Mouse (Mus musculus): ENCODE results near the gene Cox7b2. TPM values are rescaled to one million over a fixed set of nuclear protein-coding genes. Genes with fewer than 3 reads are reported as not detected.
"Not testable (repeated sequence)": the region's sequence is repeated elsewhere in the genome, so short reads cannot be mapped to it uniquely, and the experiment has no call there.

The Cox7b2 gene
- polyA plus RNA-seq (2015; fragmentation: Nextera tagmentation; extraction: Ambion mirVana): not detected in 2 replicates

DNA sequence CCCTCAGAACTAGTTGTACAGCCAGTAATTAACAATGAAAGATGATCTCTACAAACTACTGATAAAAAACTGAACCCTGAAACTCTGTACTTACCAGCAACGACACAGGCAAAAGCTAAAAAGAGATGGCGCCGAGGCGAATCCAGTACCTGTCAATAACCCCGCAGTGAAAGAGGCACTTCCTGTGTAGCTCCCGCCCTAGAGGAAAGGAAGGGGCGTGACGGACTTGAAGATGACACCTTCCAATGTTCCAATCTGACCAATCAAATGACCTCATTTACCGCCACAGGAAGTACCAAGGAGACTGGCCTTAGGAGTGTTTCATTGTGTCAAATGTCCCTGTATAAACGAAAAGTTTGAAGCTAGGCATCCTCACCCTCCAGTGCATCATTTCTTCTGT, at the start of gene Cox7b2:
Gene Cox7b2, minus strand, starts transcription at position 127 of the 400 bp plus-strand sequence.
- no peak for DNase-seq (ENCODE audit: low spot score)

DNA sequence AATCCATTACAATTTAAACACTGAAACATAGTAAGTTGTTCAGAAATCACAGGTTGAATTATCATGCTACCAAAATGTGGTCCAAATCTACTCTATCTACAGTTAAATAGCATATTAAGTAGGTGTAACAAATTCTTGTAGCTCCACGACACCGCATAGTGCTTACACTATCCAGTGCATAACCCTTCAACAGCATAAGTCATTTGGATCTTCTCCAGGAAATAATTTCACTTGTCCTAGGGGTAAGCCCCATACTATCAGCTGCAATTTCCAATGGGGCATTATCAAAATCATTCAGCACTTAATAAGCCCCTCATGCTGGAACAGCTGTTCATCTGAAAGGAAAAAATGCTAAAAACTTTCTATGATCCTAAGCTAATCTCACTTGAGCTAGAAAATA, 47.3 kb upstream of the Cox7b2 start:
- no peak for DNase-seq (ENCODE audit: low spot score)

DNA sequence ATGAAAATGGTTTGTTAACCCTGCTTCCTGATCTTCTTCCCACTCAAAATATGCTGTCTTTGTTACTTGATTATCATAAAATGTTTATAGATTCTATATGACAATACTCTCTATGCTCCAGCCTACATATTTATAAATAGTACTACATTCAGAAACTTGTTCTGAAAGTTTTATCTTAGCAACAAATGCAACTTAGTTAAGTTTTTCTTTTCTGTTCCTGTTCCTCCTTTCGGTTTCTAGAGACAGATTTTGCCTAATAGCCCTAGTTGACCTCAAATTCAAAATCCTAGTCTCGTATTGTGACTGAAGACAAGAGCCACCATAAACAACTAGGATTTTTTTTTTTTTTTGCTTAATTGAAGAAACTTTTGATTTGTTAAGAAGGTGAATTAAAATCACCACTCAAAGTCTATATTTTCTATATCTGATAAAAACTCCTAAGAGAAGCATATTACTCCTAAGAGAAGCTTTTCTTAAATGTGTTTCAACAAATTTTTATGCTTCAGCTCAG, 45.8 kb upstream of the Cox7b2 start:
- no peak for DNase-seq (ENCODE audit: low spot score)

DNA sequence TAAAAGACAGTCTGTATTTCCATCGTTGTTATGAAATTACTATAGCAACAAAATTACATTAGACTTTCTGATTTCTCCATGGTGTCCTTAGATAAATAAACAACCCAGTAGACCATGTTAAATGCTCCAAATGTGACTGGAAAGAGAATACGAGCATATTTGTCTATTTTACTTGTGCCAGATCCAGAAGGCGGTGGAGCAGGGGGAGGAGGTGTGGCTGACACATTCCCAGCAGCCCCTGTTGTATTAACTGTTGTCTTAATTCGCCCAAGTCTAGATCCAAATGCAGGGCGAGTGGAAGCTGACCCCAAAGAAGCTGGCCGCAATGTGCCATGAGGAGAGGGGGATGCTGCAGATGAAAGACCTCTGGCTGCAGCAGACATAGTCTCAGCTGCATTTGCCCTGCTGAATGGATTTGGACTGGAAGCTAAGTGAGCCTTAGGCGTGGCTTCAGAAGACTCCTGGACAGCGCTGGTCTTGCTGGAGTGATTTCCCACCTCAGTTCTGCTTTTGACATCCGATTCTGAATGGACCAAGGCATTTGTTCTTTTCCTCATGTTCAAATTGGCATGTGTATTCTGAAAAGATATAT, 23.7 kb upstream of the Cox7b2 start:
- no peak for DNase-seq (ENCODE audit: low spot score)

DNA sequence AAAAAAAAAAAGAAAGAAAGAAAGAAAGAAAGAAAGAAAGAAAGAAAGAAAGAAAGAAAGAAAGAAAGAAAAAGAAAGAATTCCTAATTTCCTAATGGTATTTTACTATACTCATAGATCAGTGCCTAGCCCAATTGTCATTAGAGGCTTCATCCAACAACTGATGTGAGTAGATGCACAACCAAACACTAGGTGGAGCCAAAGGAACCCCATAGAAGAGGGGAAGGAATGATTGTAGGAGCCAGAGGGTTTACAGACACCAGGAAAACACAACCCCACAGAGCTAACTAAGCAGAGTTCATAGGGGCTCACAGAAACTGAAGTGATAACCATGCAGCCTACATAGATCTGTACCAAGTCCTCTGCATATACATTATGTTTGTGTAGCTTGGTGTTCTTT, 2.5 kb downstream of the Cox7b2 start:
- DNase-seq (ENCODE audit: low spot score): no peak

DNA sequence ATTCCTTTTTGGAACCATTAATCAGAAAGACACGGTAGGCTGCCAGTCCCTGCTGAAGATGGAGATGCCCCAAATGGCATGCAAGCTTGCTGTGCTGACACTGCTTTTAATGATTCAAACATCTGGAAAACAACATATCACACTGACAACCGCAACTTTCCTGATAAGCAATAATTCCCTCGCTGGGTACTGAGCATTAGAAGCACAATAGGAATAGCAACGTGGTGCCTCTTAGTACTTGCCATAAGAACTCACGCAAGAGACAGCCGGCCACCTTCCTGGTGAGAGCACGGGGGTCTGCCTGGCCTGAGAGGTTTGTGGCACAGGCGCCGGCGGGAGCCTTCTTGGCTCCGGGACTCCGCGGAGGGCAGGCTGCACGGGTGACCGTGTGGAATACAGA, 22.5 kb downstream of the Cox7b2 start:
- not testable (repeated sequence) for DNase-seq (ENCODE audit: low spot score)

DNA sequence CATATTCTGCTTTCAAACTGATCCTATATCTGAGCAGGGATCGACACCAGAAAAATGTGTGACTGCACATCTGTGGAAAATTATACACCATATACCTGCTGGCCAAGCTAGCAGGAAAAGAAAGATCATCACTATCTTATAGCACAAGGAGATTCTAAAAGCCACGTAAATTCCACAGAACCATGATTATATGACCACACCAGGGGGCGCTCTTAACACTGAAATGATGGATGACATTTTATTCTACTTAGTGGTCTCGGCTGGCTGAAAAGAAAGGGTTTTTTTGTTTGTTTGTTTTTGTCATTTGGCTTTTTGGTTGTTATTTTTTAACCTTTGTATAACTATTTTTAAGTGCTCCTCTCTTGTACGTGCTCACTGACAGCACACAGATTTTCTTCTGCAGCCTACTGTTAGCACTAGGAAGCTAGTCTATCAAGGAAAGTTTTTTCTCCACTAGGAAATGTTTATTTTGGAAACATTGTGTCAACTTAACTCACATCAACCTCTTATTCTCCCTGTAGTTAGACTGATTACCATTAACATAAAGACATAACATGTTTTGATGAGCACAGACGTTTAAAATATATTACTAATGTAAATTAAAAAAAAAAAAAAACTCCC, 45.8 kb downstream of the Cox7b2 start:
- DNase-seq (ENCODE audit: low spot score): peak; percentile 40

DNA sequence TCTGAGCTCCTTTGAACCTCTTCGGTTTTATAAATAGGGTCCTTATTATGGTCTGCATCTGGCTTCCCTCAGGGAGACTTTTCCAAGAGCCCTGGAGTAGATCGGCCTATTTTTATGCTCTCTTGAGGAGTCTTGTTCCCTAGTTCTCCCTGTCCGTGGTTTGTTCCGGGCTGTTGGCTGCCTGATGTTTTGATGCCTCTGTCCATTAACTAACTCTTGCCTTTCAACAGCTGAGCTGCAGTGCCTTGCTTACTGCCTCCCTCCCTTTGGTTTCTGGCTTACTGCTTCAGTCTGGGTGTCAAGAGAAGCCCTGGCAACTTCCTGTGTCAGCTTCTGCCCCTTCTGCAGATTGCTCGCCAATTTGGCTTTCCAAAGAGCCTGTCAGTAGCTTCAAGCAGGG, 52.4 kb downstream of the Cox7b2 start:
- no peak for DNase-seq (ENCODE audit: low spot score)

DNA sequence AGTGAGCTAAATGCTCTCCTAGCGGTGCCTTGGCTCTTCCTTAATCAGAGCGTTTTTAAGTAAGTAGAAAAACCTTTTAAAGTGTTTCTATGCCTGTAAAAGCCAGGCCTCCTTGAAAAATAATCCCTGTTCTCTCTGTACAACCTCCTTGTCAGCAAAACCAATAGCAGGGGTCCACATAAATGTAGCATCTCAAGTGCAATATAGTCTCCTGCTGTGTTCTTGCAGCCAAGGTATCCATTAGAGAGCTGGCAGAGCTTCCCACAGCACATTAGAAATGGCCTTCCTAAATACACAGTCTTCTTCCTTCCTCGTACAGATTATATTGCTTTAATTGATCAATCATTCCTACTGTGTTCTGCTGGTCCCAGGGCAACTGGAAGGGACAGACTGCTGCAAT, 91.0 kb downstream of the Cox7b2 start:
- DNase-seq (ENCODE audit: low spot score): no peak

DNA sequence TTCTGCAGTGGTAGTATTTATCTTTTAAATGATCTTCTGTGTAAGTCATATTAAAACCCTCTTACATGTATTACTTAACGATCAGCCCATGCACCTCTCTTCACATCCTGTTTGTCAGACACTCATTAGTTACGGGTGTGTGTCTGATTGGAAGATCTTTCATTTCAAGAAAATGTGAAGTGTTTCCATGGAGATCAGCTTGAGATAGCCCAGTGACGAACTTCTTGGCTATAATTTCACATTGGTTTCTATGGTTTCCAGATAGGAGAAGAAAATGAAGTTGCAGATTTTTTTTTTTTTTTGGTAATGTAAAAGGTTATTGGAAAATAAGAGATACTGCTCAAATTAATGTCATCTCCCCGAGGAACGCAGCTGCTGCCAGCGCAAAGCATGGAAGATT, 107.8 kb downstream of the Cox7b2 start:
- DNase-seq (ENCODE audit: low spot score): no peak

Other genes starting within 250 kb of the Cox7b2 start
- 0.03 and 0.22 TPM in 2 replicates for gene Gabrb1, start 109.9 kb upstream of the Cox7b2 start, polyA plus RNA-seq (2015; fragmentation: Nextera tagmentation; extraction: Ambion mirVana)
- 0.07 and 0.09 TPM in 2 replicates for gene Gabra4, start 110.1 kb upstream of the Cox7b2 start, polyA plus RNA-seq (2015; fragmentation: Nextera tagmentation; extraction: Ambion mirVana)